Mouse (Mus musculus): ENCODE measurements around the gene Blm.

Blm gene

GRCm38 (mm10) chr7:80460892-80461291 is 74.0 kb downstream of the Blm start:
- WGBS = 66% methylated on average over 4 of the region's 4 CpGs

GRCm38 (mm10) chr7:80460199-80460598 is 74.7 kb downstream of the Blm start:
- 92% methylated on average over 5 of the region's 5 CpGs for WGBS

GRCm38 (mm10) chr7:80457831-80458343 is 77.0 kb downstream of the Blm start:
- WGBS = 81% methylated on average over 3 of the region's 3 CpGs

GRCm38 (mm10) chr7:80457241-80457640 is 77.7 kb downstream of the Blm start:
- WGBS = 51% methylated on average over 6 of the region's 6 CpGs

GRCm38 (mm10) chr7:80456327-80456726 is 78.6 kb downstream of the Blm start:
- WGBS = 66% methylated on average over 6 of the region's 6 CpGs

- 80% methylated on average over 4 of the region's 4 CpGs for WGBS
These were observed 79.3 kb downstream of the Blm start for GRCm38 (mm10) chr7:80455505-80456160.

GRCm38 (mm10) chr7:80454786-80455185 is 80.1 kb downstream of the Blm start:
- WGBS = 75% methylated on average over 2 of the region's 2 CpGs

GRCm38 (mm10) chr7:80453997-80454396 is 80.9 kb downstream of the Blm start:
- WGBS = 88% methylated on average over 5 of the region's 5 CpGs

- 77% methylated on average over 3 of the region's 3 CpGs for WGBS
These were observed 81.8 kb downstream of the Blm start for GRCm38 (mm10) chr7:80453121-80453520.

GRCm38 (mm10) chr7:80452241-80452640 is 82.7 kb downstream of the Blm start:
- 96% methylated on average over 5 of the region's 5 CpGs for WGBS

GRCm38 (mm10) chr7:80451550-80452232 is 83.2 kb downstream of the Blm start:
- WGBS = 83% methylated on average over 3 of the region's 3 CpGs

GRCm38 (mm10) chr7:80450354-80450753 is 84.6 kb downstream of the Blm start:
- 92% methylated on average over 4 of the region's 4 CpGs for WGBS

GRCm38 (mm10) chr7:80449620-80450091 is 85.3 kb downstream of the Blm start:
- 93% methylated on average over 6 of the region's 6 CpGs for WGBS

GRCm38 (mm10) chr7:80447336-80447735 is 87.6 kb downstream of the Blm start:
- WGBS = 96% methylated on average over 8 of the region's 8 CpGs

GRCm38 (mm10) chr7:80446221-80446878 is 88.6 kb downstream of the Blm start:
- WGBS = 80% methylated on average over 7 of the region's 7 CpGs

- 81% methylated on average over 6 of the region's 6 CpGs for WGBS
These were observed 89.4 kb downstream of the Blm start for GRCm38 (mm10) chr7:80445492-80445891.

- 68% methylated on average over 17 of the region's 17 CpGs for WGBS
These were observed 90.3 kb downstream of the Blm start for GRCm38 (mm10) chr7:80444401-80445249.

- WGBS = 93% methylated on average over 3 of the region's 3 CpGs
These were observed 91.8 kb downstream of the Blm start for GRCm38 (mm10) chr7:80443124-80443523.

- 73% methylated on average over 11 of the region's 11 CpGs for WGBS
These were observed 92.7 kb downstream of the Blm start for GRCm38 (mm10) chr7:80441986-80442904.

- WGBS = 72% methylated on average over 4 of the region's 4 CpGs
These were observed 94.2 kb downstream of the Blm start for GRCm38 (mm10) chr7:80440685-80441084.

Measured in cerebral cortex, adult 2 months (tissue).